Mouse (Mus musculus) cerebellum, adult 9-11 months (tissue): ENCODE measurements around the gene Fxyd2.

ENCODE experiments used
- DNase-seq: peaks from one replicate; pipeline ENCODE4 v3.0.0; 2022

Gene Fxyd2

DNA sequence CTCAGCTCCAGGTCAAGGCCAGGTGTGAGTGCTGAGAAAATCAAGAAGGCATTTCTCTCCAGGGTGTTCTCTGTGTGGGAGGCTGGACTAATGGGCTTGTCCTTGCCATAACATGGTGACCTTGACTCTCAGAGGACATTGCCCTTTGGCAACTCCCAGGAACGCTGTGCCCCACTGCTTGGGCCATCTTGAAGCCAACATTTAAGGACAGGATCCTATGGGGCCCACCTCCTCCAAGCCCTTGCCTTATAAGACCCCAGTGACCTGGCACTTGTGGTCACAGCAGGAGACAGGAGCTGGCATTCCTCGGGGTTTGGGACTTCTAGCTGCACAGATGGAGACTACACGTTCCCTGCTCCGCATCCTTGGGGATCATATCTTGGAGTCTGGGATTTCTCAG lies at the start of gene Fxyd2:
Fxyd2 (plus strand) TSS at position 236 of the 400 bp plus-strand sequence.
- DNase-seq = no peak

- DNase-seq = no peak
Measured at GRCm38 (mm10) chr9:45349851-45350250, 49.6 kb upstream of the Fxyd2 start.

DNA sequence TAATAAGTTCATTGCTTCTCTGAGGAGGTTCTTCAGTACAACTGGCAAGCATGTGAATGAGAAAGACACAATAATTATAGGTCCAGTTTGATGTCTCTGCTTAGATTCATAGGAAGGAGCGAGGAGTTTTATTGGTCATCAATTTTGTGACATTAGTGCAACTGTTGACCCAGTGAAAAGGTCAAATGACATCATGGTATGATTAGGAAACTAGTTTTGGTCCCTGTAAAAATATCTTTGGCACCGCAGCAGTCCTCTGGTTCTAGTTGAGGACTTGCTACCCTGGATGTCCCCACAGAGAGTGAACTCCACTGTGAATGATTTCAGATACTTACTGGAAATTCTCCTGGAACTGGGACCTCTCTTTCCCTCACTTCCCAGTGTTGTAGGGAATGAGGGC lies 44.3 kb upstream of the Fxyd2 start:
- no peak for DNase-seq

GRCm38 (mm10) chr9:45358356-45358755 lies 41.1 kb upstream of the Fxyd2 start:
- DNase-seq = no peak

- DNase-seq = peak; percentile 79
Measured at GRCm38 (mm10) chr9:45362051-45362461, 37.4 kb upstream of the Fxyd2 start.

- peak; percentile 82 for DNase-seq
Measured at GRCm38 (mm10) chr9:45363639-45364214, 35.7 kb upstream of the Fxyd2 start.

- no peak for DNase-seq
Measured at GRCm38 (mm10) chr9:45367716-45368115, 31.8 kb upstream of the Fxyd2 start.

DNA sequence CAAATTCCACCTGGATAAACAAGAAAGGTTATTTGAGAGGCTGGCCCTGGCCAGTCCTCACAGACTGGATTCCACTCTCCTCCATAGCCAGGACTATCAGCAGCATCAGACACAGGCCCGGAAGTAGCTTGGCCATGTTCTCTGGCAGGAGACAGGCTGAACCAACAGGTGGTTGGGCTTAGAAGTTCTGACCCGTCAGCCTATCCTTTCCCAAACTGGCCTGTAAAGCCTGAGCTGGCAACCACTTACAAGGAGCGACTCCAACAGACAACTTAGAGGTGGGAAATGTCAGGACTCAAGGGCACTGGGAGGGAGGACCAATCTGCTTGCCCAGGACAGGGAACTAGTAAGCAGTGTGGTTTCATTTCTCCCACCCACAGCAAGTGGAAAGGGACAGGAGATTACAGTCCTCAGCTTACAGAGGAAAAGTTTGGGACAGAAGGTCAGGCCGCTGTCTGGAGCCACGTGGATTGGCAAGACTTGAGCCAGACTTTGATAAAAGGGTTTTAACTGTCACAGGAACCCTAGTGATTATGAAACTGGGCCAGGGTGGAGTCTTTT lies 31.0 kb upstream of the Fxyd2 start:
- DNase-seq = no peak

- peak; percentile 71 for DNase-seq
Measured at GRCm38 (mm10) chr9:45370117-45370561, 29.3 kb upstream of the Fxyd2 start, which contains the start of gene Fxyd6. Gene Fxyd6 (plus strand): TSS chr9:45370185.

DNA sequence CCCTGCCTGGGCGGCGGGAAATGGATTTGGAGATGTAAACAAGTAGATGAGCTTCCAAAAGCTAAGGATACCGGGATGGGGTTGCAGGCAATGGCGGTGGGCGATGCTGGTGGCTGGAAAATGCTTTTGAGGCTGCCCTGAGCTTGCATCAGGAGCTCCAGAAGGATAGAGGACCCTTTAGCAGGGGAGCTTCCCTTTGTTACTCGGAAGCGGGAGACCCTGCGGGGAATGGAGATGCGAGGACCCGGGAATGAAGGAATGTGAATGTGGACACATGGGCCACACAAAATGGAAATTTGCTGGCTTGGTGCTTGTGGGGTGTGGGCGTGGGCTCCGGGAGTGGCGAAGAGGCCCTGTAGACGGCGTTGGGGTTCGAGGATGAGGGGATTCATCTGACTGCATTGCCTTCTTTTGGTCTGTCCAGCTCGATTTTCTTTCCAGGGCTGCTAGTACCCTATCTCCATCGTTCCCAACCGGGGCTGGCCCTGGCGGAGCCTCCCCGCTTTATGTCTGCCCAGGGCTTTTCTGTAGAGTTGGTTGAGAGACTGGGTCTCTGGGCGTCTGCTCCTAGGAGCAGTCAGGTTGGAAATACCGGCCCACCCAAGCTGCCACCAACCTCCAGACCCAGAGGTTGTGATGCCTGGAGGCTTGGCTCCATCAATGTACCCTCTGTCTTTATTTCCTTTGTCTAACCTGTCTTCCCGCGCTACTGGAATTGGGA lies 28.7 kb upstream of the Fxyd2 start:
- no peak for DNase-seq

GRCm38 (mm10) chr9:45371337-45371707 lies 28.1 kb upstream of the Fxyd2 start:
- no peak for DNase-seq

GRCm38 (mm10) chr9:45373896-45374295 lies 25.6 kb upstream of the Fxyd2 start:
- DNase-seq = no peak

- no peak for DNase-seq
Measured at GRCm38 (mm10) chr9:45374988-45375502, 24.4 kb upstream of the Fxyd2 start.

DNA sequence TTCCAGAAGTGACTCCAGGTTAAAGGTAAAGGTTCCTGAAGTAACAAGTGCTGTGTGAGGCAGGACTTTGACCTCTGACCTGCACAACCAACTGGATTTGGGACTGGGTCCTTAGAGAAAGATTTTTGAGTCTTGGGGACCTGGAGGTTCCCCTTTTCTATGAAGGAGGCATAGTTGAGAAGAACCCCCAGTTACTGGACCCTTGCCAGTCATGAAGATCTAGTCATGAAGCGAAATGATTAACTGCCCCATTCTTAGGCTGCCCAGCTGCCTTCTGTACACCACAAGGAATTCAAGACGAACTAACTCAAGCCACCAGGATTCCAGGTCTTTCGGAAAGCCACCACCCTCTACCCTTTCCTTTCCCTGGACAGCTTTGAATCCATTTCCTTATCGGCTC lies 23.0 kb upstream of the Fxyd2 start:
- DNase-seq = no peak

DNA sequence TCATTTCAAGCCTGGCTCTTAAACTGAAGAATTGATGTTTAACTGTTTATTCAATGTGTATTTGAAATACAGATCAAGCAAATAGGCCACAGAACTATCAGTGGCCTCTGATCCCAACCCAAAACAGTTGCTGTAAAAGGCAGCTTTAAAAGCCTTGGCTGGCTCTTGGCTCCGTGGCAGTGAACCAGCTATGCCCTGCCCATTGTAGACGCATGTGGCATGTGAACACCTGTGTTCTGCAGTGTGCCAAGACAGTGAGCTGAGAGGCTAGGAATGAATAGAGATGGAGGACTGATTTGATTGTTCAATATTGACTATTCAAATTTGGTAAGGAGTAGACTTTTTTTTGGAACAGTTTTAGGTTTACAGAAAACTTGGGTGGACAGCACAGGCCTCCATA lies 22.6 kb upstream of the Fxyd2 start:
- peak; percentile 75 for DNase-seq

GRCm38 (mm10) chr9:45380411-45381251 lies 18.8 kb upstream of the Fxyd2 start:
- peak; percentile 88 for DNase-seq

DNA sequence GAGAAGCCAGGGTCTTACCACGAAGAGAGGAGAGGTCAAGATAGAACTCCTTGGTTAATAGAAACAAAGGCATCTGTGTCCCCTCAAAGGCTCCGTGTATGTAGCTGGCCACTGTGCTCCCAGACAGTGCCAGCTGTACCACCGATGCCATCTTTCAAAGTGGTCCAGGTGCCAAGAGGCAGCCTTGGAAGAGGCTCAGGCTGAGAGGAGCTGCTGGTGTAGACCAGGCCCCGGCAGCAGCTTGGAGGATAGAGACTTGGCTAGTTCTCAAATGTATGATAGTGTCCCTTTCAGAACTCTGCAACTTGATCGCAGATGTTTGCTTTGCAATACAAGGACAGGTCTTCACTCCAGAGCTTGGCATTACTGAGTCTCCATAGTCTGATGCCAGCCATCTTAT lies 17.1 kb upstream of the Fxyd2 start:
- DNase-seq = peak; percentile 67

DNA sequence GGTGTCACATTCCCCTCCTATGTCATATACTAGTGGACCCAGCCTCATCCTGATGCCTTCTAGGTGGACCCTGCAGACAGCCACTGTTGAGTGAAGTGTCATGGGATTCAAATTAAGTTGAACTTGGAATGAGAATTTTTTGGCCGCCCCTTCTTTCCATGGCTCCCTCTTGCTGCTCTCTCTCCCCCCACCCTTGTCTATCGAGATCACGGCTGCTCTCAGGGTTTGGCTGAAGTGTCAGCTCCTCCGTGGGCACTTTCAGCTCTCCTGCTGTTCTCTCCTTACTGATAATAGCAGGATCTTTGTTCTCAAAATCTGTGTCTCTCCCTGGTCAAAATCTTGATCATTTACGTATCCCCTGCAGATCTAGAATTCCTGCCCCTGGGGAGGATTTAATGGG lies 16.6 kb upstream of the Fxyd2 start:
- no peak for DNase-seq

DNA sequence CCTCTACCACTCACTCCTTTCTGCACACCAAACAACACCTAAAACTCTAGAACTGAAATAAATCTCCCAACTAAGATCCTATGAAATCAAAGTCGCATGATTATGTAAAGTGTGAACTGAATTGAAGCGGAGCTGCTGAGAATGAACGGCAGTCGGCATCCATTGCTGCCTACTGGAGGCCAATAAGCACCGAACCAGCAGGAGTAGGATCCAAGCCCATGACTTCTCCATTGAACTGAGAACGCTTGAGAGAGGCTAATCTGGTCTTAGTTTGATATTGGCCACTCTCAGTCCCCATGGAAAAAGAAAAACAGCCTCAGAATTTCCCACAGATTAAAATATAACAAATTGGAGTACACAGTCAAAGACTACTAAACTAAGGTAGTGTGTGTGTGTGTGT lies 15.6 kb upstream of the Fxyd2 start:
- DNase-seq = no peak

- no peak for DNase-seq
Measured at GRCm38 (mm10) chr9:45386698-45387097, 12.8 kb upstream of the Fxyd2 start.

- peak; percentile 87 for DNase-seq
Measured at GRCm38 (mm10) chr9:45388385-45388994, 11.0 kb upstream of the Fxyd2 start.

DNA sequence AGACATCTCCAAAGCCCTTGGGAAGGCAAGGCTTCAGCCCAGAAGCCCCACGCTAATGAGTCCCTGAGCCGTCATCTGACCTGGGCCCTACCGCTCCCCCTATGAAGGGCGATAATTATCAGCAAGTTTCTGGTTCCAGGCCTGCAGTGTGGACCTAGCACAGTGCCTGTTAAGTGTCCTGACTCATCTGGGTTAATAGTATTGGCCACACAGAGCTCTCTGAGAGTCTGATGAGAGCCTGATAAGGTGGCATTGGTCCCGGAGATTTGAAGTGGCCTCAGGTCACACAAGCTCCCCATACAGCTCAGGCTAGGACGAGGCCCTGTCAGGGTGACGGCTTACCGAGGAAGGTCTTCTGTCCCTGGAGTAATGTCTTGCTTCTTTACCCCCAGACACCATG lies 9.9 kb upstream of the Fxyd2 start:
- DNase-seq = no peak

- DNase-seq = no peak
Measured at GRCm38 (mm10) chr9:45391299-45391698, 8.2 kb upstream of the Fxyd2 start.
